Mouse (Mus musculus) ovary, adult 10 weeks (tissue): ENCODE results near the gene Mapkapk5. TPM values are rescaled to one million over a fixed set of nuclear protein-coding genes. Genes with fewer than 3 reads are reported as not detected.

ENCODE experiments used
- polyA plus RNA-seq: library from polyadenylated mRNA; stranded (reverse); fragments of 350-450 nt; fragmentation: Illumina TruSeq; extraction: RNeasy Lipid Tissue Mini Kit (QIAGEN cat#74804); gene quantifications from one replicate; pipeline ENCODE4 v1.2.3, GENCODE M21; 2014

Mapkapk5 gene
- 36.1 TPM for polyA plus RNA-seq

GRCm38 (mm10) chr5:121545793-121546529 is at the start of gene Mapkapk5:
TSS of gene Mapkapk5 (minus strand) at chr5:121545905.

DNA sequence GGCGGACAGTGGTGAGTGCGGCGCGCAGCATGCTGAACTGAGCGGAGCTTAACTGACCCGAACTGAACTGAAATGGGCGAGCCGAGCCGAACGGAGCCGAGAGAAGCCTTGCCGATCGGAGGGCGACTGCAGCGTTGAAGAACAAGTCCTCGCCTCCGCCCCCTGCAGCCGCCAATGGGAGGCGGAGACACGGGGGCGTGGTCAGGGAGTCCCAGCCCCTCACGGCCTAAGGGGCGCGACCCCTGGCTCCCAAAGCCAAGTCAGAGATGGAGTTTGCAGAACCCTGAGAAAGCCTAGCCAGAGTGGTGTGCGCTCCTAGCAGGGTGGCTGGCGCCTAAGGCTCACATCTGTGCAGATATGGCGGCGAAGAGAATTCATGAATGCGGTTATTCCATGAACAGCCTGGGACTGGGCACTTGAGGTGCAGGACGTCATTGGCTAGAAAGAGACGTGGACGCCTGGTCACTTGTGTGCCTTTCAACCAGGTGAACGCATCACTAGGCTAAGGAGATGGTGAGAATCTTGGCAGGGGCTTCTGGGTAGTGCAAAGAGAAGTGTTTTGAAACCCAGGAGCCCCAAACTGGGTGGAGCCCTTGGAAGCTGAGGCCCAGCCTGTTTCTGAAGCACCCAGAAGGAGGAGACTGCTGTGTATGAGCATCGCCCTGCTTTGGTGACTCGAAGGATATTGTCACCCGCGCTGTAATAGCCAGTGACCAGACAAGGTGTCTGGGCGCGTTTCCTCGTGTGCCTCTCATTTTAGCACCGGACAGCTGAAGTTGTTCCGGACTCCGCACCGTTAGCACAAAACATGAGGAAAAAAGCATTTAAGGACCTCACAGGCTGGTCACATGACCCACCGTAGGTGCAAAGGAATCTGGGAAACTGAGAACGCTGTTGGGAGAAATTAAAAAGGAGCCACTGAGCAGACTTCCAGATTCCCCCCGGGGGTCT is 48.0 kb upstream of the Mapkapk5 start, which contains the start of gene Aldh2:
Gene Aldh2 (minus strand): TSS at position 374 of the 951 bp plus-strand sequence.

GRCm38 (mm10) chr5:121544910-121545792 is 554 bp downstream of the Mapkapk5 start, which contains the start of the genes Adam1a and Gm42878:
TSS of gene Adam1a (minus strand) at chr5:121545482.
TSS of gene Gm42878 (minus strand) at chr5:121545482.

DNA sequence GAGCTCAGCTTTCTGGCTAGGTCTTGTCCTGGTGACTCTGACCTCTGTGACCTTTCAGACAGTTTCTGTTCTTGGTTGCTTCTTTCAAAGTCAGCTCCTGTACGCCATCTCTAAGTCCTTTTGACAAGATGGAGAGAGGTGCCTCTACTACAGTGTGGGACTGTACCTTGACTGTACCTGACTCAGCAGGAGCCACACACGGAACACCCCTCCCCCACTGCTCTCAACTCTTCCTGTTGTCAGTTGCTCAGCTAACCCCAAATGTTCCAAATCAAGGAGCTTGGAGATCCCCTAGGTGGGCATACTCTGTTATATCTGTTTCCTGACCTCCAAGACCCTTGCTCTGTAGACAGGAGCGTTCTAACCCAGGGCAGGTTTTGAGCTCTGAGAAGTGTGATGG is 42.5 kb downstream of the Mapkapk5 start, which contains the start of gene Adam1b:
Gene Adam1b (minus strand): TSS at position 205 of the 400 bp plus-strand sequence.

Other genes with a start within 250 kb of the Mapkapk5 start
- gene Trafd1, start 160.3 kb downstream of the Mapkapk5 start, polyA plus RNA-seq, result 12.7 TPM
- gene Naa25, start 148.0 kb downstream of the Mapkapk5 start, polyA plus RNA-seq, result 46.7 TPM
- not detected for gene Tmem116, start 94.0 kb downstream of the Mapkapk5 start, polyA plus RNA-seq
- gene Erp29, start 93.4 kb downstream of the Mapkapk5 start, polyA plus RNA-seq, result 10.5 TPM
- not detected for gene Adam1b, start 42.5 kb downstream of the Mapkapk5 start, polyA plus RNA-seq
- gene Adam1a, start 423 bp downstream of the Mapkapk5 start, polyA plus RNA-seq, result 2.5 TPM
- gene Gm42878, start 423 bp downstream of the Mapkapk5 start, polyA plus RNA-seq, result not detected
- gene Aldh2, start 47.9 kb upstream of the Mapkapk5 start, polyA plus RNA-seq, result 4.9 TPM
- 3.5 TPM for gene Acad12, start 73.0 kb upstream of the Mapkapk5 start, polyA plus RNA-seq
- gene Acad10, start 114.6 kb upstream of the Mapkapk5 start, polyA plus RNA-seq, result 0.88 TPM
- gene Brap, start 114.7 kb upstream of the Mapkapk5 start, polyA plus RNA-seq, result 29.4 TPM
- gene Atxn2, start 165.4 kb upstream of the Mapkapk5 start, polyA plus RNA-seq, result 268 TPM